Comparison of ENCODE assay signal across 9 mouse cellular contexts in the genomic region with DNA sequence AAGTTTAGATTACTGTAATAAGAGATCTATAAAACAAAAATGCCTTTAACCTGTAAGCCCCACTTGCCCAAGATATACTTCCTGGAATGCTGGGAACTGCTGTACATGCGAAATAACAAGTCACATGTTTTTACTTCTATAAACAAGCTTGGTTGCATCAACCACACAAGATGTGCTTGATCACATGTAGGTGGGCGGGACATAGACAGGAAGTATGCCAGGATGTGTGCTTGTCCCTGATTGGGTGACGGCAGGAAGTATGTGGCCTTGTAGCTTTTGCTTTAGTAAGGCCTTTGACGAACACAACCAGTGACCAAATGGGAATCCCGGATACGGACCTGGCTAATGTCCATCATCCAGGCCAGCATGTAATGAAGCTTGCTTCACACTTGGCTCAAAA. TPM values are rescaled to one million over a fixed set of nuclear protein-coding genes. Genes with fewer than 3 reads are reported as not detected.
DNase-seq lines count a peak whose midpoint lies in the region; TF ChIP-seq lines count a peak whose summit lies in the region.
"Had no signal": no experiment of that assay in that cellular context is flagged by ENCODE, and none has a peak within 500 bp of the region (broad histone marks: within the 10 kb centered on the region; RNA-seq: fewer than 3 reads in every experiment).

No protein-coding gene starts in this region.

- no peak for TF ChIP-seq CTCF in gastrocnemius, adult 2 months (IDR thresholded peaks at IDR 0.05)
- TF ChIP-seq CTCF in bone marrow macrophage, adult 2 months (IDR thresholded peaks at IDR 0.05; ENCODE audit: low read depth, low read length), result no peak
- no peak for TF ChIP-seq CTCF in layer of hippocampus, adult 2 months (conservative IDR thresholded peaks at IDR 0.05)

- H3K4me3 ChIP-seq in gastrocnemius, adult 2 months, result no peak overlapping the region
- H3K4me3 ChIP-seq in bone marrow macrophage, adult 2 months (ENCODE audit: insufficient read depth, low read length), result no peak overlapping the region
- H3K4me3 ChIP-seq in layer of hippocampus, adult 2 months, result no peak overlapping the region
- H3K4me3 ChIP-seq: midbrain, embryonic 12.5 days had no signal

- peak; percentile 41 for DNase-seq in gastrocnemius, adult 2 months
- no peak for DNase-seq in gastrocnemius, adult 18-20 months (ENCODE audit: low spot score)
- peak; percentile 100 for DNase-seq in 416B (ENCODE audit: low read depth)
- DNase-seq in lung, postnatal 14 days, result peak; percentile 35
- DNase-seq in frontal cortex, postnatal 25 days (ENCODE audit: low spot score in 2 of 2), result no peak
- no peak for DNase-seq in urinary bladder, postnatal 25 days (ENCODE audit: low spot score)
- no peak for DNase-seq in layer of hippocampus, adult 2 months (ENCODE audit: low spot score in 2 of 2)

- intact Hi-C loops in gastrocnemius, adult 2 months (cut with DNase I), result no loop called here

- peaks cover 21% of the 10 kb centered on the region for H3K4me1 ChIP-seq in bone marrow macrophage, adult 2 months (ENCODE audit: control insufficient read depth, insufficient read depth, low read length)

- H3K27ac ChIP-seq in gastrocnemius, adult 2 months, result 0 out of 2 replicates have a peak overlapping the region, but pooled peaks have one; percentile 38
- H3K27ac ChIP-seq in bone marrow macrophage, adult 2 months (ENCODE audit: insufficient read depth, low read depth, low read length), result peak overlapping the region; percentile 44
- no peak overlapping the region for H3K27ac ChIP-seq in layer of hippocampus, adult 2 months
- H3K27ac ChIP-seq: midbrain, embryonic 12.5 days had no signal

- TF ChIP-seq POLR2A in bone marrow macrophage, adult 2 months (IDR thresholded peaks at IDR 0.05; ENCODE audit: borderline replicate concordance, low read depth, low read length), result no peak

RNA-seq across cellular contexts. Expression of gene Wsb1, which starts 31.1 kb away (rescaled TPM):
- total RNA-seq in gastrocnemius, adult 2 months (2021), result 10 to 100 TPM in 1 of 2 experiments, 1 to 10 TPM in 1; 7.2 to 14.3 TPM
- total RNA-seq in gastrocnemius, adult 18-20 months (2021), result 10 to 100 TPM in 1 of 2 experiments, 1 to 10 TPM in 1; 6.7 to 10.3 TPM
- 181 and 218 TPM in 2 replicates for polyA plus RNA-seq in bone marrow macrophage, adult 2 months (2012; ENCODE audit: insufficient read depth, insufficient read length, missing spikeins)
- total RNA-seq in layer of hippocampus, adult 2 months (2021), result 100 to 1,000 TPM in 1 of 2 experiments, 10 to 100 TPM in 1; 83.0 to 101 TPM

Comparison
In these comparisons a context has a peak if more than half of its experiments do, and no peak if none do; other contexts are left out.
1. DNase-seq: peak in gastrocnemius, adult 2 months (single experiment), 416B (single experiment) and lung, postnatal 14 days (single experiment); none in gastrocnemius, adult 18-20 months (single experiment), frontal cortex, postnatal 25 days (0 of 2), urinary bladder, postnatal 25 days (single experiment) and layer of hippocampus, adult 2 months (0 of 2).
2. RNA of gene Wsb1, which starts 31.1 kb away (total RNA-seq): 83.0 to 101 TPM in layer of hippocampus, adult 2 months; 7.2 to 14.3 TPM in gastrocnemius, adult 2 months and 6.7 to 10.3 TPM in gastrocnemius, adult 18-20 months; every median in the first group is over 4 times any median in the second.